Mouse (Mus musculus) left cerebral cortex, postnatal 4 days (tissue): ENCODE data around the gene Lingo3. TPM values are rescaled to one million over a fixed set of nuclear protein-coding genes. Genes with fewer than 3 reads are reported as not detected.

ENCODE experiments used
- DNase-seq: peaks from one replicate; pipeline ENCODE4 v3.0.0-alpha.2; 2022
- intact Hi-C: fragments of 180-260 bp; cut with DNase I; formaldehyde crosslinking; loops from one replicate; pipeline ENCODE4 v1.15.1; 2025
- total RNA-seq, 2 experiments: library from RNA; stranded (reverse); gene quantifications; 2 replicates each; pipeline ENCODE4 v1.2.3; 2021

The Lingo3 gene
- 10 to 100 TPM; 21.4 to 24.6 TPM for total RNA-seq

- DNase-seq, result peak; percentile 58
- intact Hi-C loops, result no loop called here
Observed at GRCm38 (mm10) chr10:80843931-80844547, at the start of gene Lingo3. Lingo3 (minus strand) TSS chr10:80844039.

GRCm38 (mm10) chr10:80887181-80887580 is 43.3 kb upstream of the Lingo3 start:
- intact Hi-C loops, result no loop called here
- DNase-seq, result peak; percentile 70

- DNase-seq, result peak; percentile 79
- intact Hi-C loops, result loop anchor here (5.0 kb wide), 1 partner anchor 59 kb away; no protein-coding TSS in a partner anchor
Observed at GRCm38 (mm10) chr10:80881301-80881700, 37.5 kb upstream of the Lingo3 start.

- DNase-seq, result no peak
- intact Hi-C loops, result loop anchor here (5.0 kb wide), 1 partner anchor 59 kb away; no protein-coding TSS in a partner anchor
Observed at GRCm38 (mm10) chr10:80880901-80881300, 37.1 kb upstream of the Lingo3 start.

GRCm38 (mm10) chr10:80880131-80880641 is 36.3 kb upstream of the Lingo3 start:
- intact Hi-C loops, result loop anchor here (5.0 kb wide), 1 partner anchor 58 kb away; no protein-coding TSS in a partner anchor
- DNase-seq, result peak; percentile 64

GRCm38 (mm10) chr10:80876594-80876993 is 32.8 kb upstream of the Lingo3 start:
- DNase-seq, result no peak
- intact Hi-C loops, result no loop called here

- peak; percentile 64 for DNase-seq
- intact Hi-C loops, result no loop called here
Observed at GRCm38 (mm10) chr10:80876028-80876427, 32.2 kb upstream of the Lingo3 start.

GRCm38 (mm10) chr10:80874035-80874434 is 30.2 kb upstream of the Lingo3 start:
- DNase-seq, result no peak
- intact Hi-C loops, result no loop called here

- intact Hi-C loops, result no loop called here
- no peak for DNase-seq
Observed at GRCm38 (mm10) chr10:80871581-80871980, 27.7 kb upstream of the Lingo3 start, which contains the start of gene Tmprss9. Tmprss9 (plus strand) TSS chr10:80871848.

- DNase-seq, result no peak
- intact Hi-C loops, result no loop called here
Observed at GRCm38 (mm10) chr10:80870993-80871392, 27.2 kb upstream of the Lingo3 start.

- intact Hi-C loops, result no loop called here
- peak; percentile 67 for DNase-seq
Observed at GRCm38 (mm10) chr10:80864446-80864845, 20.6 kb upstream of the Lingo3 start.

- DNase-seq, result no peak
- intact Hi-C loops, result no loop called here
Observed at GRCm38 (mm10) chr10:80862305-80862704, 18.5 kb upstream of the Lingo3 start.

GRCm38 (mm10) chr10:80858350-80858935 is 14.6 kb upstream of the Lingo3 start:
- intact Hi-C loops, result no loop called here
- DNase-seq, result no peak

- intact Hi-C loops, result no loop called here
- DNase-seq, result no peak
Observed at GRCm38 (mm10) chr10:80857848-80858247, 14.0 kb upstream of the Lingo3 start.

- intact Hi-C loops, result no loop called here
- no peak for DNase-seq
Observed at GRCm38 (mm10) chr10:80857386-80857785, 13.5 kb upstream of the Lingo3 start.

- intact Hi-C loops, result no loop called here
Observed at GRCm38 (mm10) chr10:80856908-80857307, 13.1 kb upstream of the Lingo3 start.

GRCm38 (mm10) chr10:80856267-80856666 is 12.4 kb upstream of the Lingo3 start:
- intact Hi-C loops, result no loop called here
- no peak for DNase-seq

More at GRCm38 (mm10) chr10:80856908-80857307, 13.1 kb upstream of the Lingo3 start:
- no peak for DNase-seq

- intact Hi-C loops, result no loop called here
- no peak for DNase-seq
Observed at GRCm38 (mm10) chr10:80855749-80856073, 11.9 kb upstream of the Lingo3 start.

- peak; percentile 98 for DNase-seq
- intact Hi-C loops, result no loop called here
Observed at GRCm38 (mm10) chr10:80854913-80855748, 11.3 kb upstream of the Lingo3 start, which contains the start of the genes Lsm7 and Sppl2b. Lsm7 (minus strand) TSS chr10:80855209. Sppl2b (plus strand) TSS chr10:80855275.

- intact Hi-C loops, result no loop called here
- DNase-seq, result no peak
Observed at GRCm38 (mm10) chr10:80848571-80848970, 4.7 kb upstream of the Lingo3 start.

- intact Hi-C loops, result no loop called here
- DNase-seq, result no peak
Observed at GRCm38 (mm10) chr10:80845732-80846131, 1.9 kb upstream of the Lingo3 start.
